Mouse (Mus musculus): Measurements from ENCODE around the gene Smg6. TPM values are rescaled to one million over a fixed set of nuclear protein-coding genes. Genes with fewer than 3 reads are reported as not detected.

The Smg6 gene
- total and polyA plus RNA-seq, 2 experiments from 2014 or later, result 9.6 to 25.8 TPM

DNA sequence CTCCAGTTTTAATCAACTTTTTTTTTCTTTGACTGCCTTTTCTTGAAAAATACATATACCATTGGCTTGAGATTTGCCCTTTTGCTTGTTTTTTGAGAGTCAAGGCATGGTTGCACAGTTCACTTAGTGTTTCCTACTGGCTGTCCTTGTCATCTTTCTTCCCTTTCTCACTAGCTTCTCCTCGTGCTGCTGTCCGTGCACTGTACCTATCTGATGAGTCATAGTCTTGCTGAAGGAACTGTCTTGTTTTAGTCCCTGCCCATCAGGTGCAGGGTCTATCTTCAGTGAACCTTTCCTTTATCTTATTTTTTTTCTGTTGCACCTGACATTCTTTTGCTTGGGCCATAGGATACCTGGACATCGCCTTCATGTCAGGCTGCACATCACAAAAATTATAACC lies 101.4 kb downstream of the Smg6 start:
- Histone ChIP-seq H3K9ac (no peak overlapping the region), H3K4me1 (ENCODE audit: insufficient read depth) (no peaks in the 10 kb centered on the region), H3K27ac (ENCODE audit: low read depth, low read length) (no peak overlapping the region), H3K36me3 (ENCODE audit: insufficient read depth) (no peaks in the 10 kb centered on the region), H3K4me3 (ENCODE audit: low read depth, low read length) (no peak overlapping the region), H3K27me3 (ENCODE audit: insufficient read depth, low read length) (no peaks in the 10 kb centered on the region), H3K9me3 (ENCODE audit: low read length) (no peaks in the 10 kb centered on the region), H3K4me2 (ENCODE audit: low read depth) (no peak overlapping the region)
- DNase-seq (no peak), ATAC-seq (no peak)
- 87% methylated on average over 3 of the region's 3 CpGs for WGBS
- TF ChIP-seq CTCF (IDR thresholded peaks at IDR 0.05; ENCODE audit: low read depth), result no peak

DNA sequence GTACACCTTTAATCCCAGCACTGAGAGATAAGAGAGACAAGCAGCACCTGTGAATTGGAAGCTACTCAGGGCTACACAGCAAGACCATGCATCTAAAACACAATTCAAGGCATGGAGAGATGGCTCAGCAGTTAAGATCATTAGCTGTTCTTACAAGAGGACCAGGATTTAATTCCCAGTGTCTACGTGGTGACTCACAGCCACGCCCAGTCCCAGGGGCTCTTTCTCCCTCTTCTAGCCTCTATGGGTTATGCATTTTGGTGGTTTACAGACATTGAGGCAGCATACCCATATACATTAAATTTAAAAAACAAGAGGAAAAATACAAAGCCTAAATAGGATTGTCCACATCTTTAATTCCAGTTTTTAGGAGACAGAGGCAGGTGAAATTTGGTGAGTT lies 102.0 kb downstream of the Smg6 start:
- H3K4me3 ChIP-seq (ENCODE audit: low read depth, low read length), result no peak overlapping the region
- H3K4me2 ChIP-seq (ENCODE audit: low read depth), result no peak overlapping the region
- no peaks in the 10 kb centered on the region for H3K9me3 ChIP-seq (ENCODE audit: low read length)
- no peaks in the 10 kb centered on the region for H3K27me3 ChIP-seq (ENCODE audit: insufficient read depth, low read length)
- no peak overlapping the region for H3K27ac ChIP-seq (ENCODE audit: low read depth, low read length)
- ATAC-seq (no peak), DNase-seq (no peak)
- no peak for TF ChIP-seq CTCF (IDR thresholded peaks at IDR 0.05; ENCODE audit: low read depth)
- H3K36me3 ChIP-seq (ENCODE audit: insufficient read depth), result no peaks in the 10 kb centered on the region
- H3K4me1 ChIP-seq (ENCODE audit: insufficient read depth), result no peaks in the 10 kb centered on the region
- H3K9ac ChIP-seq, result no peak overlapping the region
- 76% methylated on average over 2 of the region's 2 CpGs for WGBS

DNA sequence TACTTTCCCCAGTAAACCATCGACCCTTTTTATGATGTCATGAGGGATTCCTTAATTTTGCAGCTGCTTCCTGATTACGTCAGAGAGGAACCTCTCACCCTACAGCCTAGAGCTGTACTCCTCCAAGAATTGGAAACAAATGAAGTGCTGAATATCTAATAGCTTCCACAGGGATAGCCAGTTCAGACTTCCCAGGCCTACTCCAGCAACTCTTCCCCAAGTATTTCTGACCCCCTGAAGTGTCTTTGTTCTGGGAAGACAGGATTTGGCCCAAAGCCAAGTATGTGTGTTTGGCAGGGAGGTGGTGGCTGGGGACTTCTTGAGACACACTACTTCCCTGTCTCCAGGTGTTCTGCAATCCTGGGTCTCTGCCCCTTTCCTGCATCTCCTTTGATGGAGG lies 105.6 kb downstream of the Smg6 start:
- TF ChIP-seq CTCF (IDR thresholded peaks at IDR 0.05; ENCODE audit: low read depth), result no peak
- WGBS, result 26% methylated on average over 2 of the region's 2 CpGs
- Histone ChIP-seq H3K4me3 (ENCODE audit: low read depth, low read length) (no peak overlapping the region), H3K4me2 (ENCODE audit: low read depth) (no peak overlapping the region), H3K27me3 (ENCODE audit: insufficient read depth, low read length) (no peaks in the 10 kb centered on the region), H3K4me1 (ENCODE audit: insufficient read depth) (no peaks in the 10 kb centered on the region), H3K9ac (no peak overlapping the region), H3K27ac (ENCODE audit: low read depth, low read length) (no peak overlapping the region), H3K9me3 (ENCODE audit: low read length) (no peaks in the 10 kb centered on the region), H3K36me3 (ENCODE audit: insufficient read depth) (no peaks in the 10 kb centered on the region)
- no peak for DNase-seq
- no peak for ATAC-seq

- 0 out of 2 replicates have a peak overlapping the region, but pooled peaks have one; percentile 9 for H3K27ac ChIP-seq (ENCODE audit: low read depth, low read length)
- TF ChIP-seq CTCF (IDR thresholded peaks at IDR 0.05; ENCODE audit: low read depth), result no peak
- DNase-seq, result no peak
- H3K9me3 ChIP-seq (ENCODE audit: low read length), result no peaks in the 10 kb centered on the region
- H3K4me3 ChIP-seq (ENCODE audit: low read depth, low read length), result no peak overlapping the region
- no peak overlapping the region for H3K4me2 ChIP-seq (ENCODE audit: low read depth)
- no peaks in the 10 kb centered on the region for H3K4me1 ChIP-seq (ENCODE audit: insufficient read depth)
- no peaks in the 10 kb centered on the region for H3K27me3 ChIP-seq (ENCODE audit: insufficient read depth, low read length)
- H3K9ac ChIP-seq, result no peak overlapping the region
- WGBS, result 69% methylated on average over 2 of the region's 2 CpGs
- H3K36me3 ChIP-seq (ENCODE audit: insufficient read depth), result no peaks in the 10 kb centered on the region
- no peak for ATAC-seq
These were observed 107.3 kb downstream of the Smg6 start for GRCm38 (mm10) chr11:75032946-75033345.

GRCm38 (mm10) chr11:75033581-75034067 lies 108.0 kb downstream of the Smg6 start:
- no peak overlapping the region for H3K4me2 ChIP-seq (ENCODE audit: low read depth)
- H3K27me3 ChIP-seq (ENCODE audit: insufficient read depth, low read length), result no peaks in the 10 kb centered on the region
- peak; percentile 35 for DNase-seq
- no peaks in the 10 kb centered on the region for H3K9me3 ChIP-seq (ENCODE audit: low read length)
- 62% methylated on average over 5 of the region's 5 CpGs for WGBS
- peak; percentile 34 for ATAC-seq
- H3K4me1 ChIP-seq (ENCODE audit: insufficient read depth), result no peaks in the 10 kb centered on the region
- no peak overlapping the region for H3K4me3 ChIP-seq (ENCODE audit: low read depth, low read length)
- H3K36me3 ChIP-seq (ENCODE audit: insufficient read depth), result no peaks in the 10 kb centered on the region; the same call in 1 of the 2 replicates
- TF ChIP-seq CTCF (IDR thresholded peaks at IDR 0.05; ENCODE audit: low read depth), result no peak
- 0 out of 2 replicates have a peak overlapping the region, but pooled peaks have one; percentile 50 for H3K27ac ChIP-seq (ENCODE audit: low read depth, low read length)
- H3K9ac ChIP-seq, result no peak overlapping the region

GRCm38 (mm10) chr11:75034104-75034503 lies 108.5 kb downstream of the Smg6 start:
- Histone ChIP-seq H3K27me3 (ENCODE audit: insufficient read depth, low read length) (no peaks in the 10 kb centered on the region), H3K9ac (no peak overlapping the region), H3K4me1 (ENCODE audit: insufficient read depth) (no peaks in the 10 kb centered on the region), H3K9me3 (ENCODE audit: low read length) (no peaks in the 10 kb centered on the region), H3K4me2 (ENCODE audit: low read depth) (no peak overlapping the region), H3K4me3 (ENCODE audit: low read depth, low read length) (no peak overlapping the region), H3K36me3 (ENCODE audit: insufficient read depth) (no peaks in the 10 kb centered on the region; the same call in 1 of the 2 replicates), H3K27ac (ENCODE audit: low read depth, low read length) (no peak overlapping the region)
- ATAC-seq (no peak), DNase-seq (no peak)
- WGBS, result 75% methylated on average over 3 of the region's 3 CpGs
- TF ChIP-seq CTCF (IDR thresholded peaks at IDR 0.05; ENCODE audit: low read depth), result no peak

DNA sequence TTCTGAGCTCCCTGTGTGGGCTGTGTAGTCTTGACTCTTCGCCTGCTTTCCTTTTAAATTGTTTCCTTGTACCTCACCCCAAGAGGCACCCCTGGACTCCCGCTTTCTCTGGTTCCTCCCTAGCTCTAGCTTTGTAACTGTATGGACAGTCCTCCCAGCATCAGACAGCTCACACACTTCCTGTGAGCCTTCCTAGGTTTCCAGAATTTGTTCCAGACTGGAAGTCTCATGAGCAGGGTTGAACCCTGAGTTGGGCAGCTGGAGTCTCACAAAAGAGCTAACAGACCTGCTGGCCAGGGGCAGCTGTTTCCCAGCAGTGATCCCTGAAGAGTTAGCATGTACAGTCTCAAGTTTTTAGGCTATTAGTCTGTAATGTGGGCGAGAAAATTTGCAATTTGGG lies 118.7 kb downstream of the Smg6 start:
- 91% methylated on average over 3 of the region's 3 CpGs for WGBS
- ATAC-seq (no peak), DNase-seq (no peak)
- H3K36me3 ChIP-seq (ENCODE audit: insufficient read depth), result peaks cover 20% of the 10 kb centered on the region
- H3K4me3 ChIP-seq (ENCODE audit: low read depth, low read length), result no peak overlapping the region
- no peak overlapping the region for H3K27ac ChIP-seq (ENCODE audit: low read depth, low read length)
- no peak for TF ChIP-seq CTCF (IDR thresholded peaks at IDR 0.05; ENCODE audit: low read depth)
- H3K4me1 ChIP-seq (ENCODE audit: insufficient read depth), result no peaks in the 10 kb centered on the region
- no peaks in the 10 kb centered on the region for H3K27me3 ChIP-seq (ENCODE audit: insufficient read depth, low read length)
- H3K9me3 ChIP-seq (ENCODE audit: low read length), result no peaks in the 10 kb centered on the region
- no peak overlapping the region for H3K9ac ChIP-seq
- no peak overlapping the region for H3K4me2 ChIP-seq (ENCODE audit: low read depth)
